Mouse (Mus musculus): ENCODE results near the gene Rere. TPM values are rescaled to one million over a fixed set of nuclear protein-coding genes. Genes with fewer than 3 reads are reported as not detected.
"Not testable (repeated sequence)": the region's sequence is repeated elsewhere in the genome, so short reads cannot be mapped to it uniquely, and the experiment has no call there.

Gene Rere
- total RNA-seq, 2 experiments from 2014 or later = 13.8 to 49.5 TPM

- ATAC-seq (replicated peaks; ENCODE audit: poor library complexity) = no peak
Observed at GRCm38 (mm10) chr4:150254416-150254815, 27.0 kb upstream of the Rere start.

DNA sequence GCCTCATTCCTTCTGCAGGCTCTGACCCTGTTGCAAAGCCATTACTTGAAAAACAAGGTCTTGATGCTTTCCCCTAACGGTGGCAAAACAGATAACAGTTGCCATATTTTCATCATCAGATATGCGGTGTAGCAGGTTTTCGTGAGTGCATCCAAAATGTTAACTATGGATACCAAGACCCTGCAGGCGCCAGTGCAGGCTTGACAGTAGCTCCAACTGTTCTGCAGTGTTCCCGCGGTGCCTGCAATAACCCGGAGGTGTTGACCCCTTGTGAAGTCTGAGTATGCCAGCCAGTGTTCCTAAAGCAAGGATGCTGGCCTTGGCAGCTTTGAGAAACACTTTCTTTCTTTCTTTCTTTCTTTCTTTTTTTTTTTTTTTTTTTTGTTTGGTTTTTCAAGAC, 26.3 kb upstream of the Rere start:
- no peak for ATAC-seq (replicated peaks; ENCODE audit: poor library complexity)

DNA sequence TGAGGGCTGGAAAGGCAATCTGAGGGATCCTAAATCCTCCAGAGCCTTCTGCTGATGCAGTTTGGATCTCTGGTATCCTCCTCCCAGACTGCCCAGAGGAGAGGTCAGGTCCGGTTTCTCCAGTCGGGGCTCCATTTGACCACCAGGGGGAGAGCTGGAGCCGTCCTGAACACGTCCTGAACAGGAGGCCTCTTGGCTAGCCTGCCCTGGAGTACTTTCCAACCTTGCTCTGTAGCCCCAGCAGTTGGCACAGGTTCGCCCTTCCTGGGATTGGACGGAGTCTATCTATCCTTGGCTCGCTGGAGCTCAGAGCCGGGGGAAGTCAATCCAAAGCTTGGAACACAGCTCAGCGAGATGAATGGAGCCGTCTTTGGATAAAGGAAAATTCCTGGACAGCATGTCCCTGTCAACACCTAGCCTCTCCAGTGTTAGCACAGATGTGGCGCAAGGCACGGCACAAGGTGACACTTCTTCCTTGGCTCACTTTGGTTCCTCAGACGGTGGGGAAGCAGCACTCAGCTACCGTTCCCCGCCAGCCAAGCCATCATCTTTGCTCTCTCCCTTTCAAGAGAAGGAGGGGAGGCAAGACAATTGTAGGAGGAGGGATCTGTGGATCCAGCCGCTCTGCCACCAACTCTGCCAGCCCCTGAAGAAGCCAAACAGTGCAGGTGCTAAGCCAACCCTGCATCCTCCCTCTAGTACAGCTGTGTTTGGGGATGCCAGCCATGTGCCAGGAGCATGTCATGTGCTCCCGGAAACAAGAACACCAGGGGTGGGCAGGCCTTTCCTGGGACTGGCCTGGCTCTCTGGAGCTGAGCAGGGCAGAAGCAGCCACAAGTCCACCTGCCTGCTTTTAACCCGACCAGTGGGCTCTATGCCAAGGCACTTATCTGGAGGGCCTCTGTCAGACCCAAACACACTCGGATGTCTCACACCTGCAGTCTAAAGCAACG, 23.9 kb upstream of the Rere start:
- ATAC-seq (replicated peaks; ENCODE audit: poor library complexity) = peak; percentile 88

DNA sequence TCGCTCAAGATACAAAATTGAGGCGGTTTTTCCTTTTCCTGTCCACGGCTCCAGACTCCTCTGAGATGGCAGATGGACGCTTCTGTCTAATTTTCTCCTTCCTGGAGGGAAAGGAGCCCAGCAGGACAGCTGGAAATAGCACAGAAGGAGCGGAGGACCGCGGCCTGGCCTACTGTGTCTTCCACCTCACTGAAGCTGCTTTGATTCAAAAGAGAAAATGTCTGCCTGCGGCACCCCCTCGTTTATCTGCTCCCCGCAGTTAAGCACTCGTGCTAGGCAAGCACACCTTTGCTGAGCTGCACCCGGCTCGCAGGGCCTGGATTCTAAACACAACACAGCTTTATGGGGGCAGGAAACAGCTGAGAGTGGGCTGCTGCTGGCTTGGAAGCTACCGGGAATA, 23.1 kb upstream of the Rere start:
- ATAC-seq (replicated peaks; ENCODE audit: poor library complexity) = no peak

DNA sequence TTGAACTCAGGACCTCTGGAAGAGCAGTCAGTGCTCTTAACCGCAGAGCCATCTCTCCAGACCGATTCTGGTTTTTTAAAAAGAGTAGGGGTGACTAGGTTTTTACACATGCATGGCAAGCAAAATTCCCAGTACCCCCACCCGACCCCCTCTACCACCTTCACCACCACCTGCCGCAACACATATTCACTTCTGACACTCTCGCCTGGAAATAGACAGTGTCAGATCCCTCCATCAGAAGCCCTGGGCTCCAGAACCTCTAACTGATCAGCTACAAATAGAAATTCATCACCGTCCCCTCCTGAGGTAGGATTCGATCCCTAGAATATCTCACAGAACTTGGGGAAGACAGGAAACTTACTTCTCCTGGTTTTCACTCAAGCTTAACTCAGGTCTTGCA, 21.9 kb upstream of the Rere start:
- ATAC-seq (replicated peaks; ENCODE audit: poor library complexity) = no peak

DNA sequence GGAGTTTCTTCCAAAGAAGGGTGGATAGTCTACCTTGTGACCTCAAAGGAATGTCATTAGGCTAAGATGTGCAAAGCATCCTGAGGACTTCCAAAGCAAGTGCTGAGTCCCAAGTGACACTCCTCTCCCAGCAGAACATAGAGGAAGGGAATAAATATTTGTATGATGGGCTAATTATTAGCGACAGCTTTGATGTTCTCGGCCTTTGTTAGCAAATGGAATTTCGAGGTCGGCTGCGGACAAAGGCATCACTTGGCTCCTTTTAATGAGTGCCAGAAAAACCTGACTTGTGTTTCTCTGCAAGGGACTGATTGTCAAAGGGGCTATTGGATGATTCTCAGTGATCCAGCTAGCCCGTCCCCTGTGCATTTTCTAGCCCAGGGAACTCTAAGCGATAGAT, 21.3 kb upstream of the Rere start:
- ATAC-seq (replicated peaks; ENCODE audit: poor library complexity) = no peak

DNA sequence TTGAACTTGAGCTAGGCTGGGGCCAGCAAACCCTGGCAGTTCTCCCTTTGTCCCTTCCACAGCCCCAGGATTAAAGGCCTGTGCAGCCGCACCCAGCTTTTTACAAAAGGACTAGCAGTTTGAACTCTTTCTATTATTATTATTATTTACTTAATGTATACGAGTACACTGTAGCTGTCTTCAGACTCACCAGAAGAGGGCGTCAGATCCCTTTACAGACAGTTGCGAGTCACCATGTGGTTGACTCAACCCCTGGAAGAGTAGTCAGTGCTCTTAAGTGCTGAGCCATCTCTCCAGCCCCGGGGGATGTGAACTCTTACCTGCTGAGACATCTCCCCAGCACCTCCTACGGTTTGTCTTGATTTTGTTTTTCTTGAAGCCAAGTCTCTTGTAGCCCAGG, 20.7 kb upstream of the Rere start:
- ATAC-seq (replicated peaks; ENCODE audit: poor library complexity) = peak; percentile 47; the same call in 1 of the 2 replicates

DNA sequence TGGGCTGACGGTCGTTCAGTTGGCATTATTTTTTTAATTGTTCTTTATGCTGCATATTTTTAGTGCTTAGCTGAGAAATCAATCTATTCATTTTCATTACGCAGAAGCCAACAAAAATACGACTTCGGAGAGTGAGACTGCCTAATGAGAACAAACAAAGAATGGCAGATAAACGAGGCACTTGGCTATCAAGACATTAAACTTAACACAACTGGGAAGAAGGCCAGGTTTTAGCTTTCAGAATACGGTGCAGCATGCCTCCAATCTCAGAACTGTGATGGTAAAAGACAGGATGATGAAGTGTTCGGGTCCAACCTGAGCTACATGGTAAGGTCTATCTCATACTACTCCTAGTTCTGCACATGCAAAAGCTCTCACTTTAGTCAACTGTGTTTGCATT, 19.1 kb upstream of the Rere start:
- no peak for ATAC-seq (replicated peaks; ENCODE audit: poor library complexity)

- 0 out of 2 replicates have a peak, but pooled peaks have one; percentile 37 for ATAC-seq (replicated peaks; ENCODE audit: poor library complexity)
Observed at GRCm38 (mm10) chr4:150264903-150265302, 16.5 kb upstream of the Rere start.

- no peak for ATAC-seq (replicated peaks; ENCODE audit: poor library complexity)
Observed at GRCm38 (mm10) chr4:150265471-150265870, 16.0 kb upstream of the Rere start.

GRCm38 (mm10) chr4:150266655-150267223, 14.7 kb upstream of the Rere start:
- peak; percentile 10; the same call in 1 of the 2 replicates for ATAC-seq (replicated peaks; ENCODE audit: poor library complexity)

DNA sequence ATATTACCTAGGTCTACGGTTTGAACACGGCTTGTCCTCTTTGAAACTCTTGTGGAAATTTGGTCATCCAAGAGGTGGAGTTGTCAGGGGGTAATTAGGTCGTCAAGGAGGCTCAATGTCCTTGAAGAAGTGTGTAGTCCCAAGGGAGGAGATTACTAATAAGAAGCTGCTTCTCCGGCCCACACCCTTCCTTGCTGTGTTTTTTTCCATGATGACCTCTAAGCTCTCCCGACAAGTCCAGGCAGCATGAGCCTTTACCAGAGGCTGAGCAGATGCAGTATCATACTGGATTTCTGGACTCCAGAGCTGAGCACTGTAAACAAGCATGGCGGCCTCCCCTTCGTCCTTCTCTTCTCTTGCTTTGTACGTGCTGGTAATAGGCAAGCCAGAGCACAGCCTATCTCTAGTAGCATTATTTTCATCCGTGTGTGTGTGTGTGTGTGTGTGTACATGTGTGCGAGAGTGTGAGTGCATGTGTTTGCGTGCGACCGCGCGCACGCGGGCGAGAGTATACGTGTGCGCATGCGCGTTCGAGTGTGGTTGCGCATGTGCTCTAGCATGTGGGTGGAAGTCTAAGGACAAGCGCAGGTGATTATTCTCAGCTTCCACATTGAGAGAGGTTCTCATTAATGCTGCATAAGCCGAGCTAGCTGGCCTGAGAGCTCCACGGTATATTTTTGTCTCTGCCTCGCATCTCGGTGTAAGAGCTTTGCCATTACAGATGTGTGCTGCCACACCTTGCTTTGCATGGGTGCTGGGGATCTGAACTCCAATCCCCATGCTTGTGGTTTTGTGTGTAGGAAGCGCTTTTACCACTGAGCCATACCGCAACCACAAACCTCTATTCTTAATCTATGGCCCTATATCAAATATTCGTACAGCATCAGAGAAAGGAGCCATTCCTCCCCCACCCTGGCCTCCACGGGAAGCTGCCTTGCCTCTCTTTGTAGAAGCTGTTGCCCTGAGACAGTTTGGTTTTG, 12.5 kb upstream of the Rere start:
- ATAC-seq (replicated peaks; ENCODE audit: poor library complexity) = peak; percentile 35

- ATAC-seq (replicated peaks; ENCODE audit: poor library complexity) = peak; percentile 50
Observed at GRCm38 (mm10) chr4:150269679-150270078, 11.8 kb upstream of the Rere start.

DNA sequence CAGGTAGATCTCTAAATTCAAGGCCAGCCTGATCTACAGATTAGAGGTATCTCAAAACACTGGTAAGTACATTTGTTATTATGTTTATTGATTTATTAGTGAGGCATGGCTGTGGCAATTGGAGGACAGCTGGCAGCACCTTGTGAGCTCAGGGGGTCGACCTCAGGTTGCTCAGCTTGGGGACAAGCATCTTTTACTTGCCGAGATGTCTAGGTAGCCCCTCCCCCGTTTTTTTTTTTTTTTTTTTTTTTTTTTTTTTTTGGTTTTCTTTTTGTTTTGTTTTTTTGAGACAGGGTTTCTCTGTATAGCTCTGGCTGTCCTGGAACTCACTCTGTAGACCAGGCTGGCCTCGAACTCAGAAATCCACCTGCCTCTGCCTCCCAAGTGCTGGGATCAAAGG, 10.7 kb upstream of the Rere start:
- not testable (repeated sequence) for ATAC-seq (replicated peaks; ENCODE audit: poor library complexity)

GRCm38 (mm10) chr4:150272725-150273124, 8.7 kb upstream of the Rere start:
- peak; percentile 49 for ATAC-seq (replicated peaks; ENCODE audit: poor library complexity)

DNA sequence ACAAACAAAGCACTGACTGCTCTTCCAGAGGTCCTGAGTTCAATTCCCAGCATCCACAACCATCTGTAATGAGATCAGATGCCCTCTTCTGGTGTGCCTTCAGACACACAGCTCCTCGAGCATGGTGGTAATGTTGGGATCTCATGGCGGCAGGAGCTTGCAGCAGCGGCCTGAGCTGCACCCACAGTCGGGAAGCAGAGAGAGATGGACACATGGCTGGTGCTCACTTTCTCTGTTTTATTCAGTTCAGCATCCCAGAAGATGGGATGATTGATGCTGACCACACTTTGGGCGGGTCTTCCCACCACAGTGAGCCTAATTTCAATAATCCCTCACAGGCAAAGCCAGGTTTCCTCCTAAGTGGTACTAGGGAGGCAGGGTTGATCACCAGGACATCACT, 5.9 kb upstream of the Rere start:
- ATAC-seq (replicated peaks; ENCODE audit: poor library complexity) = no peak

DNA sequence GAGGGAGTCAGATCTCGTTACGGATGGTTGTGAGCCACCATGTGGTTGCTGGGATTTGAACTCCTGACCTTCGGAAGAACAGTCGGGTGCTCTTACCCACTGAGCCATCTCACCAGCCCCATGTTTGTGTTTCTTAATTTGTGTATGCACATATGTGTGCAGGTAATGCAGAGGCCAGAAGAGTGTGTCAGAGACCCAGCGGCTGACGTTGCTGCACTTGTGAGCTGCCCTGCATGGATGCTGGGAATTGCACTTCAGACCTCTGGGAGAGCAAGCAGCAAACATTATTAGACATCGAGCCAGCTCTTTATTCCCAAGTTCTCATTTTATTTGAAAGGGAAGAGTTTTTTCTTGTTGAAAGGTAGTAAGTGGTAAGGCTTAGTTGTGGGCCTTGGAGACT, 2.1 kb upstream of the Rere start:
- ATAC-seq (replicated peaks; ENCODE audit: poor library complexity) = not testable (repeated sequence)

DNA sequence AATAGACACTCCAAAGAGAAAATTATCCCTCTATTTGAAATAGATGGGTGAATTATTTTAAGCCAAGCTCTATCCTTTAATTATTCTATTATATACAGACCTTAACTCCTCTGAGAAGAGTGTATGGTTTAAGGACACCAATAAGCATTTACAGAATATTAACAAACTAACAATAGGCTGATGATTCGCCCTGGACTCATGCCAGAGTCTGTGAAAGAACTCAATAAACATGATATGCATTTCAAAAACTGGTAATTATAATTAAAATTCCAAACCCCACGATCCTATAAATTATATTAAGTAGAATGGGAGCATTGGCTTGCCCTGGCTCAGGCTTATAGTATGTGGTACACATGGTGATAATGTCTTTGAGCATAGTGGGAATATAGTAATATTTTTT, 1.4 kb upstream of the Rere start:
- ATAC-seq (replicated peaks; ENCODE audit: poor library complexity) = no peak

- ATAC-seq (replicated peaks; ENCODE audit: poor library complexity) = no peak
Observed at GRCm38 (mm10) chr4:150280459-150280858, 987 bp upstream of the Rere start.

DNA sequence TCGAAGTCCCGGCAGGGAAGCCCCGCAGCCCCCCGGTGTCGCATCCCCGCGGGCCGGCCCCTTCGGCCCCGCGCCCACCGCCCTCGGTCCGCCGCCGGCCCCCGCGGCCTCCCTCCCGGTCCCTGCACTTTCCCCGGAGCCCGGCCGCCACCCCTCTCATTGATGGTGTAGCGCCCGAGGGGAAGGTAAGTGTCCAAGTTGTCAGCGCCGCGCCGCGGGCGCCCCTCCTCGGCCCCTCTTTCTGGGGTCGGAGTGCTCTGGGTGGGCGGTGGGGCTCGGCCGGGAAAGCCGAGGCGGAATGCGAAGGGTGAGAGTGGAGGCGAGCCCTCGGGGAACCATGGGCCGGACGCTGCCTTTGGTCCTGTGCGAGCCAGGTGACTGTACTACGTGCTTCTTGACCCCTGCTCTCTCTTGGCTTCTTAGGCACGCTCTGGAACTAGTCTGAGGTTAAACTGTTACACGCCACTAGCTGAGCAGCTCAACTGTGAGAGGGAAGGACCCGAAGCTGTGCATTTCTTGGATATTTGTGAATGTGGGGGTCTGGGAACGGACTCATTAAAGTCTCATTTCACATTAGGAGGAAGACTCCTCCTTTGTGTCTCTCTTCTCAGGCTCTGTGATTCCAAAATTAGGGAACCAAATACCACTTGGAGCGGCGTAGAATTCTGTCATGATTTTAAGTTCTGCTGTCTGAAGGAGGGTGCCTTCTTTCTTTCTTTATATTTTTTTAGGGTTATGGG, 615 bp downstream of the Rere start:
- ATAC-seq (replicated peaks; ENCODE audit: poor library complexity) = peak; percentile 34

Data from megakaryocyte progenitor cell, adult 5-6 weeks (primary cell).